Mouse (Mus musculus) adrenal gland, postnatal 36 days (tissue): ENCODE data around the gene Homer2. TPM values are rescaled to one million over a fixed set of nuclear protein-coding genes. Genes with fewer than 3 reads are reported as not detected.

ENCODE experiments used
- DNase-seq, 2 experiments: peaks; one replicate each; pipeline ENCODE4 v3.0.0; 2021; ENCODE audit warnings: mixed read lengths in 1 of 2
- total RNA-seq, 2 experiments: library from RNA; stranded (reverse); gene quantifications; 2 replicates each; pipeline ENCODE4 v1.2.3; 2021

Gene Homer2
- total RNA-seq, 2 experiments from 2014 or later: 2.3 to 5.1 TPM

GRCm38 (mm10) chr7:81698357-81698756 is 9.0 kb downstream of the Homer2 start:
- DNase-seq: no peak

- DNase-seq: no peak
These were observed 9.4 kb downstream of the Homer2 start for GRCm38 (mm10) chr7:81697954-81698353.

GRCm38 (mm10) chr7:81695763-81696533 is 11.4 kb downstream of the Homer2 start:
- DNase-seq: no peak

- no peak for DNase-seq
These were observed 16.3 kb downstream of the Homer2 start for GRCm38 (mm10) chr7:81691067-81691466.

GRCm38 (mm10) chr7:81689116-81689681 is 18.1 kb downstream of the Homer2 start:
- peak; percentile 28 to 39 for DNase-seq

- no peak for DNase-seq
These were observed 18.9 kb downstream of the Homer2 start for GRCm38 (mm10) chr7:81688378-81688777.

GRCm38 (mm10) chr7:81687684-81688316 is 19.5 kb downstream of the Homer2 start:
- no peak for DNase-seq

GRCm38 (mm10) chr7:81685375-81685774 is 22.0 kb downstream of the Homer2 start:
- no peak for DNase-seq

GRCm38 (mm10) chr7:81683779-81684422 is 23.4 kb downstream of the Homer2 start:
- no peak for DNase-seq

- no peak for DNase-seq
These were observed 25.9 kb downstream of the Homer2 start for GRCm38 (mm10) chr7:81681386-81681785.

- DNase-seq: no peak
These were observed 33.8 kb downstream of the Homer2 start for GRCm38 (mm10) chr7:81673359-81674013.

GRCm38 (mm10) chr7:81672735-81673291 is 34.5 kb downstream of the Homer2 start:
- no peak for DNase-seq

- no peak for DNase-seq
These were observed 40.2 kb downstream of the Homer2 start for GRCm38 (mm10) chr7:81667156-81667555.

- DNase-seq: no peak
These were observed 40.7 kb downstream of the Homer2 start for GRCm38 (mm10) chr7:81666585-81666984.

GRCm38 (mm10) chr7:81663057-81663456 is 44.3 kb downstream of the Homer2 start:
- DNase-seq: no peak

- DNase-seq: no peak
These were observed 49.5 kb downstream of the Homer2 start for GRCm38 (mm10) chr7:81657631-81658347.

GRCm38 (mm10) chr7:81657055-81657454 is 50.3 kb downstream of the Homer2 start:
- no peak for DNase-seq

- DNase-seq: no peak
These were observed 50.7 kb downstream of the Homer2 start for GRCm38 (mm10) chr7:81656635-81657034.

GRCm38 (mm10) chr7:81654946-81655718 is 52.2 kb downstream of the Homer2 start:
- DNase-seq: peak in 1 of 2 experiments; percentile 22

GRCm38 (mm10) chr7:81653988-81654387 is 53.3 kb downstream of the Homer2 start:
- DNase-seq: no peak
